Mouse (Mus musculus) hindbrain, embryonic 16.5 days (tissue): Measurements from ENCODE around the gene 2010111I01Rik. TPM values are rescaled to one million over a fixed set of nuclear protein-coding genes. Genes with fewer than 3 reads are reported as not detected.

Experiments
- ATAC-seq: fragments of 200-750 bp; cut with Nextera tagmentation; 2 replicates; pipeline ENCODE4 v1.8.0; 2017; ENCODE audit warnings: moderate TSS enrichment, moderate library complexity
- H3K27ac ChIP-seq: fragments of 300-500 bp; sonication (generic); 2 replicates; pipeline ENCODE4 v1.5.1; 2014; ENCODE audit warnings: low read depth, mild to moderate bottlenecking, control low read depth, low read length, moderate library complexity
- H3K27me3 ChIP-seq: fragments of 300-500 bp; sonication (generic); replicated peaks from 2 replicates; pipeline ENCODE4 v1.6.1; 2014; ENCODE audit warnings: low read length; ENCODE audit not compliant: control insufficient read depth, insufficient read depth
- H3K36me3 ChIP-seq: fragments of 300-500 bp; sonication (generic); 2 replicates; pipeline ENCODE4 v1.6.1; 2014; ENCODE audit warnings: mild to moderate bottlenecking, low read length, moderate library complexity, mixed read lengths; ENCODE audit not compliant: control insufficient read depth, insufficient read depth
- H3K4me1 ChIP-seq: fragments of 300-500 bp; sonication (generic); 2 replicates; pipeline ENCODE4 v1.6.1; 2014; ENCODE audit warnings: low read depth, low read length; ENCODE audit not compliant: control insufficient read depth, insufficient read depth
- H3K4me2 ChIP-seq: fragments of 300-500 bp; sonication (generic); 2 replicates; pipeline ENCODE4 v1.6.1; 2014; ENCODE audit warnings: mild to moderate bottlenecking, low read length, control low read depth, moderate library complexity
- H3K4me3 ChIP-seq: fragments of 300-500 bp; sonication (generic); 2 replicates; pipeline ENCODE4 v1.5.1; 2014; ENCODE audit warnings: mild to moderate bottlenecking, low read length, control low read depth, moderate library complexity
- H3K9ac ChIP-seq: fragments of 300-500 bp; sonication (generic); 2 replicates; pipeline ENCODE4 v1.6.1; 2014; ENCODE audit warnings: low read depth, mild to moderate bottlenecking, control low read depth, low read length, moderate library complexity
- H3K9me3 ChIP-seq: fragments of 300-500 bp; sonication (generic); 2 replicates; pipeline ENCODE4 v1.6.1; 2014; ENCODE audit warnings: mild to moderate bottlenecking, low read length, moderate library complexity; ENCODE audit not compliant: control insufficient read depth
- WGBS: fragments of 180-500 bp; shearing (Covaris S2); extraction: QIAGEN DNeasy Blood & Tissue Kit; methylation state at CpG from one replicate; pipeline ENCODE4 v1.1.7; 2014; 5-methylcytosine and 5-hydroxymethylcytosine counted together
- polyA plus RNA-seq: library from polyadenylated mRNA; unstranded; fragments of >200 nt; fragmentation: Nextera tagmentation; extraction: Ambion mirVana; gene quantifications from 2 replicates; pipeline ENCODE4 v1.2.1, GENCODE M21; 2015

The 2010111I01Rik gene
- polyA plus RNA-seq, 1 experiment from 2014 or later, result 28.6 TPM

DNA sequence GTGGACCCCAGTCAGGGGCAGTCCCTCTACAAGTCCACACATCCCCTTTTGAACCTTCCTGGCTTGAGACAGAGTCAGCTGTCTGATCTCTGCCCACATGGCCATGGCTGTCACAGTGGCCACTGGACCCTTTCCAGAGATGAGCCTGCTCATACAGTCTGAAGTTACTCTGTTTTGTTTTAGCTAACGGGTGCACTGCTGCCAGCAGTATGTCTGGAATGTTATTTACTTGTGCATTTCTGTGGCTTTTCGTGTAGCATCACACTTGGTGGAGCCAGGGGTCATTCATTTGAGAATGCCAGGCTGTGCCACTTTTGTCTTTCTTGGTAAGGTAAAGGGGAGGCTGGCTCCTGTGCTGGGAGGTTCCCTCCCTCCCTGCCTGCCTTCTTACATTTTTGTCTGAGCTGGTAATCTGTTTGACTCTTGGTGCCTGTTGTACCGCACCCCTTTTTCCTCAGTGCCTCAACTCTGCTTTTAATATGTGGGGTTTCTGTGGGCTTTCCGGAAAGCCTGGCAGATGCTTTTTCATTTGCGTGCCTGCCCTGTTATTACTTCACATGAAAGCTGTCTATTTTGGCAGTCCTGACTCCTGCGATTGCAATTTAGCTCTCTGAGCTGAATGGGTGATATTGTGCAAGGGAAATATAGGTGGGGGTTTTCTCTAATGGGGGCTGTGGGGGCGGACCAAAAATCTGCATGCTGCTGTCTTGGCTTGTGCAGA, 190.3 kb downstream of the 2010111I01Rik start:
- Histone ChIP-seq H3K4me2 (no peak overlapping the region), H3K27me3 (no peaks in the 10 kb centered on the region), H3K36me3 (no peaks in the 10 kb centered on the region), H3K27ac (no peak overlapping the region), H3K9me3 (no peaks in the 10 kb centered on the region), H3K4me1 (no peaks in the 10 kb centered on the region; the same call in 1 of the 2 replicates), H3K4me3 (no peak overlapping the region), H3K9ac (no peak overlapping the region)
- ATAC-seq, result peak; percentile 60
- 51% methylated on average over 7 of the region's 7 CpGs for WGBS

GRCm38 (mm10) chr13:63156264-63156663, 191.6 kb downstream of the 2010111I01Rik start:
- Histone ChIP-seq H3K4me2 (no peak overlapping the region), H3K9ac (no peak overlapping the region), H3K27me3 (no peaks in the 10 kb centered on the region), H3K9me3 (no peaks in the 10 kb centered on the region), H3K27ac (no peak overlapping the region), H3K4me1 (no peaks in the 10 kb centered on the region; the same call in 1 of the 2 replicates), H3K36me3 (no peaks in the 10 kb centered on the region), H3K4me3 (no peak overlapping the region)
- no peak for ATAC-seq
- WGBS, result 69% methylated on average over 10 of the region's 10 CpGs

DNA sequence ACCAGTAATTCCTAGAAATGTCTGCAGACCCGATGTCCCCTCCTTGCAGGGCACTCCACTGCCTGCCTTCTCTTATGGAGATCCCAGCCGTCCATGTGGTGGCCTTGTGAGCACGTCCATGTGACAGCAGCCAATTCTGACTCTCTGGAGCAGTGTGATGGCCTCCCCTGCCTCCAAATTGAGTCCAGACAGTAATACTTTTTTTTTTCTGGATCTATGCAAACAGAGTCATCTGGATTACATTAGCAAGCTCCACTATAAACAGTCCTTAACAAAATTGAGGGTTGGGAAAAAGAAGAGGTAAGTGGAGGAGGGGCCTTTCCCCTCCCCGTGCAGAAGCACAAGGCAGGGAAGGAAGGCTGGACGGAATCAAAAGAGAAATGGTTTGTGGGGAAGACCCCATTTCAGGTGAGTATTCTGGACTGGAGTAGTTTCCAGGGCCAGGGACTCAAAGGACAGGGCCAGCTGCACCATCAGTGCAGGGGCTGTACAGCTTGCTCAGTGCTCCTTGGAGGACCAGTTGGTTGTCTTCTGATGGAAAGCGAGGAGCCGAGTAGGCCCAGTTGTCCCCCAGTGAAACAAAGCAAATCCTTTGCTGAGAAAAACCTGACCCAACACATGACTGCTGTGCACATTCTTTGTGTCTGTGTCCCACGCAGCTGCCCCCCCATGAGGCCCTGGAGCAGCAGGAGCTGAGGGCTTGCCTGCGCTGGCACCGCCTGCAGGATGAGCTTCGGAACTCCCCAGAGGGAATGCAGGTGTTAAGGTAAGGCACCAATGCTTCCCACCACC, 205.8 kb downstream of the 2010111I01Rik start:
- no peak for ATAC-seq
- no peaks in the 10 kb centered on the region for H3K4me1 ChIP-seq
- H3K9ac ChIP-seq, result no peak overlapping the region
- H3K9me3 ChIP-seq, result no peaks in the 10 kb centered on the region
- no peaks in the 10 kb centered on the region for H3K36me3 ChIP-seq
- H3K27me3 ChIP-seq, result no peaks in the 10 kb centered on the region
- H3K27ac ChIP-seq, result no peak overlapping the region
- no peak overlapping the region for H3K4me3 ChIP-seq
- H3K4me2 ChIP-seq, result no peak overlapping the region
- 55% methylated on average over 9 of the region's 11 CpGs for WGBS

DNA sequence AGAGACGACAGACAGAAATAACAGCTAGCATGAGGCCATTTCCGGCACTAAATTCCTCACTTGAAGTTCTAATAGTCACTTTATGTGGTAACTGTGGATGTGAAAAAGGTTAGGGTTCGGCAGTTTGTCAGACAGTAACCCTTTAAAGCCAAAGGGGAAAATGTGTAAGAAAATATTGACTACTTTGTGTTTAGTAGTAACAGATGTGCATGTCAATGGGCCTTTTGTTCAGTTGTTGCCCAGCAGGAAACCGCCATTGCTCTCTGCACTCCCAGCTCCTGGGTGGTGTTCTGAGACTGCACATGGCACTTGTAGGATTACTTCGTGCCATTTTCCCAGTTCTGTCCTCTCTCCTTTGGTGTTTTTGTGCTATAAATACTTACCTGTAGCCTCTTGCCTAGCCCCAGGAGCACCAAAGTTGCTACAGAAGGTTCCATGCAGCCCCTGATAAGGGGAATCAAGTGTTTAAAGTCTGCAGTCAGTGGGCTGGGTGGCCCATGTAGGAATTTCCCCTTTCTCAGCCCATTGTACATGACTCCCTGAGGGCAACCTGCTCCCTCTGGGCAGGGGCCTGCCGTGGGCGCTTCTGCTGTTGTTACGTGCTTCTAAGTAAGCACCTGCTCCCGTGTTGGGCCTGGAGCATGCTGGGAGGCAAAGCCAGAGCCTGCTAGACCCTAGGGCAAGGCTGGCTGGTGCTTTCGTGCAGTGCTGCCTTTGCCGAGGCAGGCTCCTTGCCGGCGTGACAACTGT, 206.8 kb downstream of the 2010111I01Rik start:
- no peak for ATAC-seq
- H3K9me3 ChIP-seq, result no peaks in the 10 kb centered on the region
- H3K4me2 ChIP-seq, result no peak overlapping the region
- H3K36me3 ChIP-seq, result no peaks in the 10 kb centered on the region
- no peak overlapping the region for H3K27ac ChIP-seq
- no peaks in the 10 kb centered on the region for H3K27me3 ChIP-seq
- no peak overlapping the region for H3K4me3 ChIP-seq
- 29% methylated on average over 13 of the region's 13 CpGs for WGBS
- H3K4me1 ChIP-seq, result no peaks in the 10 kb centered on the region
- H3K9ac ChIP-seq, result no peak overlapping the region

- H3K9me3 ChIP-seq, result no peaks in the 10 kb centered on the region
- 72% methylated on average over 3 of the region's 3 CpGs for WGBS
- no peaks in the 10 kb centered on the region for H3K36me3 ChIP-seq
- no peaks in the 10 kb centered on the region for H3K4me1 ChIP-seq
- no peak overlapping the region for H3K4me3 ChIP-seq
- H3K27ac ChIP-seq, result no peak overlapping the region
- H3K27me3 ChIP-seq, result no peaks in the 10 kb centered on the region
- no peak for ATAC-seq
- no peak overlapping the region for H3K4me2 ChIP-seq
- H3K9ac ChIP-seq, result no peak overlapping the region
These were observed 207.4 kb downstream of the 2010111I01Rik start for GRCm38 (mm10) chr13:63172097-63172445.

DNA sequence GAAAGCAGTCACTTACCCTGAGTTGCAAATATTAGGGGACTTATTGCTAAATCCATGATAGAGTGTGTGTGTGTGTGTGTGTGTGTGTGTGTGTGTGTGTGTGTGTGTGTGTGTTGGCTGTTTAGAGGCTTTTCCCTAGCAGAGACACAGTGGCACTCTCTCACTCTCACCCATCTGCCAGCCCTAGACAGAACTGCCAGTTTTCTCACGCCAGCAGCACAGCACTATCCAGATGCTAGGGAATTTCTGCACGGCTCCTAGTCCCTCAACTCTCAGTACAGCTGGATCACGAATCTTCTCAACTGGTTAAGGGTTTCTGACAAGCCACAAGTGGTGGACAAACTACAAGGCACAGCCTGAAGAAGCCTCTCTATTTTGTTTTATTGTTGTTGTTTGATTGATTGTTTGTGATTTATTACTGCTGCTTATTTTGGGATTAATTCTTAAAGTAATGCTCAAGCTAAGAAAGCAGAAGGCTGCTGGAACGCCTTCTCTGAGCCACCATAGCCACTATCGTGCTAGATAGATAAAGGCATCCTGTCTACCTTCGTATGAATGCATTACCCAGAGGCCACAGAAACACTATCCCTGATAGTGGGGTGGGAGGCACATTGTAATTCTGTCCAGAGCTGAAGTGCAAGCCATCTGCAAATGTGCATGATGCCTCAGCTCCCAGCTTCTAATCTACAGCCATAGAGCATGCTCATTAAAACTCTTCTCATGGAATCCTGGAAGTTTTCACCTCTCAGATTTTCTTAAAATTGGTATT, 209.7 kb downstream of the 2010111I01Rik start:
- Histone ChIP-seq H3K9me3 (no peaks in the 10 kb centered on the region), H3K36me3 (no peaks in the 10 kb centered on the region), H3K27ac (no peak overlapping the region), H3K9ac (no peak overlapping the region), H3K4me1 (no peaks in the 10 kb centered on the region), H3K4me2 (no peak overlapping the region), H3K27me3 (no peaks in the 10 kb centered on the region), H3K4me3 (no peak overlapping the region)
- 83% methylated on average over 6 of the region's 6 CpGs for WGBS
- peak; percentile 40; the same call in 1 of the 2 replicates for ATAC-seq

GRCm38 (mm10) chr13:63176131-63176530, 211.4 kb downstream of the 2010111I01Rik start:
- H3K9me3 ChIP-seq, result no peaks in the 10 kb centered on the region
- ATAC-seq, result no peak
- no peaks in the 10 kb centered on the region for H3K36me3 ChIP-seq
- H3K4me3 ChIP-seq, result no peak overlapping the region
- no peaks in the 10 kb centered on the region for H3K4me1 ChIP-seq
- H3K9ac ChIP-seq, result no peak overlapping the region
- H3K27me3 ChIP-seq, result no peaks in the 10 kb centered on the region
- WGBS, result 78% methylated on average over 4 of the region's 4 CpGs
- H3K4me2 ChIP-seq, result no peak overlapping the region
- H3K27ac ChIP-seq, result no peak overlapping the region

- Histone ChIP-seq H3K9ac (no peak overlapping the region), H3K4me2 (no peak overlapping the region), H3K36me3 (no peaks in the 10 kb centered on the region), H3K4me1 (no peaks in the 10 kb centered on the region), H3K27me3 (no peaks in the 10 kb centered on the region), H3K27ac (no peak overlapping the region), H3K9me3 (no peaks in the 10 kb centered on the region), H3K4me3 (no peak overlapping the region)
- WGBS, result 88% methylated on average over 4 of the region's 4 CpGs
- ATAC-seq, result no peak
These were observed 212.5 kb downstream of the 2010111I01Rik start for GRCm38 (mm10) chr13:63177232-63177631.
